Mouse (Mus musculus) forebrain, embryonic 14.5 days (tissue): ENCODE measurements around the gene Lman1l. TPM values are rescaled to one million over a fixed set of nuclear protein-coding genes. Genes with fewer than 3 reads are reported as not detected.

Experiments
- ATAC-seq: fragments of 200-750 bp; cut with Nextera tagmentation; 2 replicates; pipeline ENCODE4 v1.8.0; 2017; ENCODE audit warnings: mild to moderate bottlenecking, moderate library complexity
- DNase-seq: peaks from one replicate; pipeline ENCODE4 v3.0.0-alpha.2; 2015; ENCODE audit warnings: low spot score
- H3K27ac ChIP-seq: fragments of 300-500 bp; sonication (generic); 2 replicates; pipeline ENCODE4 v1.5.1; 2014; ENCODE audit warnings: low read depth, mild to moderate bottlenecking, control low read depth, low read length, moderate library complexity
- H3K27me3 ChIP-seq: fragments of 300-500 bp; sonication (generic); replicated peaks from 2 replicates; pipeline ENCODE4 v1.6.1; 2014; ENCODE audit warnings: low read length, control low read depth, mixed read lengths; ENCODE audit not compliant: control insufficient read depth, insufficient read depth
- H3K36me3 ChIP-seq: fragments of 300-500 bp; sonication (generic); 2 replicates; pipeline ENCODE4 v1.6.1; 2014; ENCODE audit warnings: low read length, control low read depth; ENCODE audit not compliant: control insufficient read depth, insufficient read depth
- H3K4me1 ChIP-seq: fragments of 300-500 bp; sonication (generic); 2 replicates; pipeline ENCODE4 v1.6.1; 2014; ENCODE audit warnings: antibody characterized with exemption, low read length, control low read depth; ENCODE audit not compliant: control insufficient read depth, insufficient read depth
- H3K4me2 ChIP-seq: fragments of 300-500 bp; sonication (generic); 2 replicates; pipeline ENCODE4 v1.6.1; 2014; ENCODE audit warnings: mild to moderate bottlenecking, control low read depth, low read length
- H3K4me3 ChIP-seq: fragments of 300-500 bp; sonication (generic); 2 replicates; pipeline ENCODE4 v1.5.1; 2014; ENCODE audit warnings: low read depth, low read length, control low read depth
- H3K9ac ChIP-seq: fragments of 300-500 bp; sonication (generic); 2 replicates; pipeline ENCODE4 v1.6.1; 2014; ENCODE audit warnings: mild to moderate bottlenecking, low read length, control low read depth, moderate library complexity
- H3K9me3 ChIP-seq: fragments of 300-500 bp; sonication (generic); replicated peaks from 2 replicates; pipeline ENCODE4 v1.6.1; 2016; ENCODE audit warnings: low read length, control low read depth, mixed read lengths; ENCODE audit not compliant: control insufficient read depth
- WGBS: fragments of 180-500 bp; shearing (Covaris S2); extraction: QIAGEN DNeasy Blood & Tissue Kit; methylation state at CpG from one replicate; pipeline ENCODE4 v1.1.7; 2014; 5-methylcytosine and 5-hydroxymethylcytosine counted together
- polyA plus RNA-seq: library from polyadenylated mRNA; unstranded; fragments of >200 nt; fragmentation: Nextera tagmentation; extraction: Ambion mirVana; gene quantifications from 2 replicates; pipeline ENCODE4 v1.2.1, GENCODE M21; 2014

Lman1l gene
- polyA plus RNA-seq, 1 experiment from 2014 or later = not detected

- ATAC-seq (no peak), DNase-seq (no peak)
- WGBS = 68% methylated on average over 8 of the region's 8 CpGs
- Histone ChIP-seq H3K4me1 (peaks cover 13% of the 10 kb centered on the region), H3K9me3 (no peaks in the 10 kb centered on the region), H3K4me3 (no peak overlapping the region), H3K4me2 (no peak overlapping the region), H3K9ac (no peak overlapping the region), H3K27me3 (peaks cover 4% of the 10 kb centered on the region; the same call in 1 of the 2 replicates), H3K27ac (no peak overlapping the region), H3K36me3 (no peaks in the 10 kb centered on the region)
Measured at GRCm38 (mm10) chr9:57602098-57602497, 18.5 kb downstream of the Lman1l start.

DNA sequence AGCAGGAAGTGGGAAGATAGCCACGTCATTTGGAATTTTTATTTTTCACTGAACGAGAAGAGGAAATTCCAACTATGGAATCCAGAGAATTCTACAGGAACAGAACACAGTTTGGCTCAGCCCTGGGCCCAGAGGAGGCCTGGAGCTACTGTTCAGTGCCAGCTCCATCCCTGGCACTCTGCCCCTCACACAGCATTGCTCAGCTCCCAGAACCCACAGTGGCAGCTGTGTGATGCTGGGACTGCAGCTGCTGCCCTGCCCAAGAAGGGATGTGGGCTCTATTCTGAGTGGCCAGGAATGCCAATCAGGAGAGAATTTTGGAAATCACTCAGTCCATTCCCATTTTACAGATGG, 19.2 kb downstream of the Lman1l start:
- Histone ChIP-seq H3K36me3 (peaks cover 1% of the 10 kb centered on the region; the same call in 1 of the 2 replicates), H3K27me3 (peaks cover 4% of the 10 kb centered on the region; the same call in 1 of the 2 replicates), H3K4me1 (peaks cover 10% of the 10 kb centered on the region), H3K27ac (no peak overlapping the region), H3K9me3 (no peaks in the 10 kb centered on the region), H3K4me3 (no peak overlapping the region), H3K4me2 (no peak overlapping the region), H3K9ac (no peak overlapping the region)
- WGBS = 69% methylated on average over 2 of the region's 2 CpGs
- peak; percentile 54 for DNase-seq
- 0 out of 2 replicates have a peak, but pooled peaks have one; percentile 50 for ATAC-seq

DNA sequence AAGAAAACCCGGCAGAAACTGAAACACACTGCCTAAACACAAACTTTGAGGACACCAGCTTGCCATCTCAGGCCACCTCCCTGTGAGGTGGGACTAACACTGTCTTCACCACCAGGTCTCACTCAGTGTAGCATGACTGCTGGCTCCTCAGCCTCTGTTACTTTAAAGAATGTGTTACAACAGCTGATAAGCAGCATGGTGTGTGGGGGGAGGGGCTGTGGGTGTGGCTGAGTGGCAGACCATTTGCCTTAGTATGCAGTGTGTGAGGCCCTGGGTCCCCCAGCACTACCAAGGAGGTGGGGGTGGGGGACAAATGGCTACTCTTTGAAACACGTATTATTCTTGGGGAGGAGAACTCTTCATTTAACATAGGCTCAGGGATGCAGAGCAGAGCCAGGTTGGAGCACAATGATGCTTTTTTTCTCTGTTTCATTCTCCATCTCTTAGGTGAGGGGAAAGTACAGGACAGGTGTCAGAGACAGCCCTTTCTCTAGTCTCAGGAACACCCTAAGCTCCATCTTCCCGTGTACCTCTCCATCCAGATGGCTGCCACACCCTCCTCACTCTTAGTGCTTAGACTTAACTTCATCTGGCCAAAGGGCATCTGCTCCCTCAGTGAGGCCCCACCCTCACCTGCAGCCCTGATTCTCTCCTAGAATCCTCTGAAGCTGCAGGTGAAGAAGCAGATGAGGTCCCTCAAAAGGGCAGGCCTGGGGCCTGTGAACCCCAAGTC, 19.8 kb downstream of the Lman1l start:
- H3K9ac ChIP-seq = no peak overlapping the region
- H3K36me3 ChIP-seq = peaks cover 5% of the 10 kb centered on the region; the same call in 1 of the 2 replicates
- H3K4me2 ChIP-seq = no peak overlapping the region
- peak; percentile 55; the same call in 1 of the 2 replicates for ATAC-seq
- H3K4me3 ChIP-seq = no peak overlapping the region
- 0 out of 2 replicates have a peak, but pooled peaks cover 4% of the 10 kb centered on the region for H3K27me3 ChIP-seq
- H3K9me3 ChIP-seq = no peaks in the 10 kb centered on the region
- WGBS = 11% methylated on average over 3 of the region's 3 CpGs
- peak; percentile 44 for DNase-seq
- peaks cover 4% of the 10 kb centered on the region; the same call in 1 of the 2 replicates for H3K4me1 ChIP-seq
- no peak overlapping the region for H3K27ac ChIP-seq

- H3K4me3 ChIP-seq = no peak overlapping the region
Measured at GRCm38 (mm10) chr9:57598851-57599563, 21.6 kb downstream of the Lman1l start.

DNA sequence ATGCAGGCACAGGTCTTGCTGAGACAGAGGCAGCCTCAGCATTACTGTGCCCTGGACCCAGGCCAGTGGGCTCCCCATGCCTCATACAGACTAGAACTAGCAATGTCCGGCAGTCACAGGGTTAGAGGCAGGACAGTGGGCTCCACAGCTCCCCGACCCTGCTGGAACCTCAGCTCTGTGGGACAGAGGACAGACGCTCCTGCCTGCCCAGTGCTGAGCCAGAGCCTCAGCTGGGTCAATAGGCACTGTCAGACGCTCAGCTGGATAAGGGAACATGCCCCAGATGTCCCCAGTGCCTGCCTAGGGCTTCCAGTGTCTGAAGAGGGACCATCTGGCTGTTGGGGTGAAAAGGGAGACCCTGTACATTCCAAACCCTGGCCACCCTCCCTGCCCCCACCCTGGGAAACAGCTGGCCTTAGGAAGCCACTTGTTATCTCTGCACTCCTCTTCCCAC, 22.6 kb downstream of the Lman1l start:
- H3K4me3 ChIP-seq = no peak overlapping the region
- H3K4me1 ChIP-seq = peaks cover 4% of the 10 kb centered on the region; the same call in 1 of the 2 replicates
- WGBS = 25% methylated on average over 4 of the region's 4 CpGs
- peaks cover 29% of the 10 kb centered on the region for H3K36me3 ChIP-seq
- H3K4me2 ChIP-seq = no peak overlapping the region
- no peak overlapping the region for H3K27ac ChIP-seq
- no peak for ATAC-seq
- H3K9me3 ChIP-seq = no peaks in the 10 kb centered on the region
- DNase-seq = no peak
- no peaks in the 10 kb centered on the region for H3K27me3 ChIP-seq
- H3K9ac ChIP-seq = no peak overlapping the region; the same call in 1 of the 2 replicates

More at GRCm38 (mm10) chr9:57598851-57599563, 21.6 kb downstream of the Lman1l start:
- H3K36me3 ChIP-seq = peaks cover 18% of the 10 kb centered on the region
- H3K27me3 ChIP-seq = no peaks in the 10 kb centered on the region
- DNase-seq = no peak
- H3K27ac ChIP-seq = no peak overlapping the region
- no peaks in the 10 kb centered on the region for H3K9me3 ChIP-seq
- no peak overlapping the region for H3K4me2 ChIP-seq
- H3K4me1 ChIP-seq = peaks cover 4% of the 10 kb centered on the region; the same call in 1 of the 2 replicates
- ATAC-seq = no peak
- WGBS = 41% methylated on average over 8 of the region's 8 CpGs
- no peak overlapping the region for H3K9ac ChIP-seq

DNA sequence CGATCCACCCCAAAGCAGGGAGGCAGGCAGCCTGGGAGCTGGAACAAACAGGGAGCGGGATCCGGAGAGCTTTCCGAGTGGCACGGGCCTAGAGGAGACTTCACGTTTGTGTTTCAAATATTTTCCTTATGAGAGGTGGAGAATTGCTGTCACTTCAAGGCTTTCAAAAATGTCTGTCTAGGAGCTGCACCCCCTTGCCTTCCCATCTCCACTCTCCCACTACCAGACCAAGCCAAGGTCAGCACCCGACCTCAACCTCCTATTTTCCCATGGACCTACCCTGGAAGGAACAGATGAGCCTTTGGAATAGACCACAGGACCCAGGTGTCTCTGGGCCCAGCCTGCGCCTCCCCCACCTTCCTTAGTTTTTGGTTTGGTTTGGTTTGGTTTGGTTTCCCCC, 23.3 kb downstream of the Lman1l start:
- ATAC-seq = no peak
- peaks cover 4% of the 10 kb centered on the region; the same call in 1 of the 2 replicates for H3K4me1 ChIP-seq
- no peaks in the 10 kb centered on the region for H3K27me3 ChIP-seq
- WGBS = 89% methylated on average over 8 of the region's 8 CpGs
- peaks cover 35% of the 10 kb centered on the region for H3K36me3 ChIP-seq
- no peak for DNase-seq
- H3K4me3 ChIP-seq = no peak overlapping the region
- no peak overlapping the region for H3K4me2 ChIP-seq
- H3K27ac ChIP-seq = 0 out of 2 replicates have a peak overlapping the region, but pooled peaks have one; percentile 21
- H3K9ac ChIP-seq = no peak overlapping the region
- H3K9me3 ChIP-seq = no peaks in the 10 kb centered on the region

DNA sequence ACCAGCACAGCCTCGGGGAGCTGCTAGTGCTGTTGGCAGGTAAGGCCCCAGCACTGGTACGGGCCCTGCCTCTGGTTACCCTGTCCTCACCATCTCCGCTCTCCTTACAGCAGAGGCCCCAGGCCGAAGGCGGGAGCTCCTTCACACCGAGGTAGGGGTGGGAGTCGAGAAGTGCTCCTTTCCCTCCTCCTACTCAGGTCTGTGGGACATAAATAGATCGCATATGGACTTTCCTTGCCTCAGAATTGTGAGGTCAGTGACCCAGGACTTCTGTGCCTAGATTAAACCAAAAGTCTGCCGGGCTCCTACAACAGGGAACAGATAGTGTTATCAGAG, 26.4 kb downstream of the Lman1l start:
- no peaks in the 10 kb centered on the region for H3K9me3 ChIP-seq
- H3K27ac ChIP-seq = no peak overlapping the region
- H3K4me3 ChIP-seq = no peak overlapping the region
- DNase-seq = no peak
- no peak for ATAC-seq
- H3K36me3 ChIP-seq = peaks cover 40% of the 10 kb centered on the region
- peaks cover 6% of the 10 kb centered on the region; the same call in 1 of the 2 replicates for H3K4me1 ChIP-seq
- no peak overlapping the region for H3K4me2 ChIP-seq
- H3K27me3 ChIP-seq = no peaks in the 10 kb centered on the region
- no peak overlapping the region for H3K9ac ChIP-seq
- 88% methylated on average over 9 of the region's 9 CpGs for WGBS

GRCm38 (mm10) chr9:57593454-57594173, 27.0 kb downstream of the Lman1l start:
- Histone ChIP-seq H3K4me1 (peaks cover 9% of the 10 kb centered on the region; the same call in 1 of the 2 replicates), H3K4me3 (no peak overlapping the region), H3K9ac (no peak overlapping the region), H3K27me3 (no peaks in the 10 kb centered on the region), H3K4me2 (no peak overlapping the region), H3K27ac (no peak overlapping the region), H3K9me3 (no peaks in the 10 kb centered on the region), H3K36me3 (peaks cover 40% of the 10 kb centered on the region)
- ATAC-seq = no peak
- 59% methylated on average over 12 of the region's 12 CpGs for WGBS
- no peak for DNase-seq
